Mouse (Mus musculus) NIH3T3 (cell line): ENCODE results near the gene Pappa.

Experiments used
- DNase-seq: peaks from one replicate; pipeline ENCODE4 v3.0.0-alpha.2; 2012; ENCODE audit warnings: low read depth

Gene Pappa

GRCm38 (mm10) chr4:65123741-65124224 lies at the start of gene Pappa:
Pappa (plus strand) TSS chr4:65124174.
- peak; percentile 60 for DNase-seq

GRCm38 (mm10) chr4:65077906-65078615 lies 45.9 kb upstream of the Pappa start:
- no peak for DNase-seq

- DNase-seq, result no peak
Measured at GRCm38 (mm10) chr4:65086864-65087263, 37.1 kb upstream of the Pappa start.

GRCm38 (mm10) chr4:65087592-65087991 lies 36.4 kb upstream of the Pappa start:
- peak; percentile 64 for DNase-seq

GRCm38 (mm10) chr4:65092191-65092590 lies 31.8 kb upstream of the Pappa start:
- peak; percentile 62 for DNase-seq

GRCm38 (mm10) chr4:65120329-65120728 lies 3.6 kb upstream of the Pappa start:
- no peak for DNase-seq

GRCm38 (mm10) chr4:65122841-65123240 lies 1.1 kb upstream of the Pappa start:
- DNase-seq, result peak; percentile 81

GRCm38 (mm10) chr4:65124369-65125151 lies 586 bp downstream of the Pappa start:
- peak; percentile 54 for DNase-seq

- DNase-seq, result peak; percentile 78
Measured at GRCm38 (mm10) chr4:65125341-65126332, 1.7 kb downstream of the Pappa start.

- DNase-seq, result peak; percentile 74
Measured at GRCm38 (mm10) chr4:65126451-65127290, 2.7 kb downstream of the Pappa start.

GRCm38 (mm10) chr4:65127291-65127590 lies 3.3 kb downstream of the Pappa start:
- peak; percentile 76 for DNase-seq

GRCm38 (mm10) chr4:65132657-65133056 lies 8.7 kb downstream of the Pappa start:
- DNase-seq, result peak; percentile 50

GRCm38 (mm10) chr4:65134358-65134757 lies 10.4 kb downstream of the Pappa start:
- DNase-seq, result no peak

- DNase-seq, result peak; percentile 83
Measured at GRCm38 (mm10) chr4:65135109-65135508, 11.1 kb downstream of the Pappa start.

GRCm38 (mm10) chr4:65136541-65136940 lies 12.6 kb downstream of the Pappa start:
- no peak for DNase-seq

- peak; percentile 68 for DNase-seq
Measured at GRCm38 (mm10) chr4:65146936-65147335, 23.0 kb downstream of the Pappa start.

- no peak for DNase-seq
Measured at GRCm38 (mm10) chr4:65153601-65154000, 29.6 kb downstream of the Pappa start.

GRCm38 (mm10) chr4:65156231-65156630 lies 32.3 kb downstream of the Pappa start:
- peak; percentile 18 for DNase-seq

GRCm38 (mm10) chr4:65158651-65159050 lies 34.7 kb downstream of the Pappa start:
- DNase-seq, result peak; percentile 28

GRCm38 (mm10) chr4:65159481-65159880 lies 35.5 kb downstream of the Pappa start:
- peak; percentile 74 for DNase-seq

GRCm38 (mm10) chr4:65163698-65164097 lies 39.7 kb downstream of the Pappa start:
- DNase-seq, result no peak
